Mouse (Mus musculus): ENCODE measurements around the gene Susd2.

Susd2 gene

GRCm38 (mm10) chr10:75657165-75657564 is 13.4 kb upstream of the Susd2 start:
- DNase-seq (ENCODE audit: low read depth in 1 of 2, low spot score in 2 of 2) = no peak

- DNase-seq (ENCODE audit: low read depth in 1 of 2, low spot score in 2 of 2) = no peak
Observed at GRCm38 (mm10) chr10:75654053-75654452, 10.2 kb upstream of the Susd2 start.

GRCm38 (mm10) chr10:75651381-75652068 is 7.7 kb upstream of the Susd2 start:
- DNase-seq (ENCODE audit: low read depth in 1 of 2, low spot score in 2 of 2) = no peak

- no peak for DNase-seq (ENCODE audit: low read depth in 1 of 2, low spot score in 2 of 2)
Observed at GRCm38 (mm10) chr10:75650306-75650902, 6.6 kb upstream of the Susd2 start.

- DNase-seq (ENCODE audit: low read depth in 1 of 2, low spot score in 2 of 2) = no peak
Observed at GRCm38 (mm10) chr10:75649406-75649995, 5.7 kb upstream of the Susd2 start.

- DNase-seq (ENCODE audit: low read depth in 1 of 2, low spot score in 2 of 2) = no peak
Observed at GRCm38 (mm10) chr10:75649001-75649400, 5.2 kb upstream of the Susd2 start.

GRCm38 (mm10) chr10:75648091-75648490 is 4.3 kb upstream of the Susd2 start:
- no peak for DNase-seq (ENCODE audit: low read depth in 1 of 2, low spot score in 2 of 2)

- no peak for DNase-seq (ENCODE audit: low read depth in 1 of 2, low spot score in 2 of 2)
Observed at GRCm38 (mm10) chr10:75647362-75647761, 3.6 kb upstream of the Susd2 start.

GRCm38 (mm10) chr10:75646406-75646805 is 2.6 kb upstream of the Susd2 start:
- DNase-seq (ENCODE audit: low read depth in 1 of 2, low spot score in 2 of 2) = no peak

- DNase-seq (ENCODE audit: low read depth in 1 of 2, low spot score in 2 of 2) = no peak
Observed at GRCm38 (mm10) chr10:75645616-75646015, 1.8 kb upstream of the Susd2 start.

- DNase-seq (ENCODE audit: low read depth in 1 of 2, low spot score in 2 of 2) = no peak
Observed at GRCm38 (mm10) chr10:75642891-75643290, 917 bp downstream of the Susd2 start.

- DNase-seq (ENCODE audit: low read depth in 1 of 2, low spot score in 2 of 2) = no peak
Observed at GRCm38 (mm10) chr10:75642436-75642835, 1.4 kb downstream of the Susd2 start.

GRCm38 (mm10) chr10:75641721-75642222 is 2.0 kb downstream of the Susd2 start:
- no peak for DNase-seq (ENCODE audit: low read depth in 1 of 2, low spot score in 2 of 2)

GRCm38 (mm10) chr10:75637711-75638110 is 6.1 kb downstream of the Susd2 start:
- no peak for DNase-seq (ENCODE audit: low read depth in 1 of 2, low spot score in 2 of 2)

GRCm38 (mm10) chr10:75636084-75636786 is 7.6 kb downstream of the Susd2 start:
- DNase-seq (ENCODE audit: low read depth in 1 of 2, low spot score in 2 of 2) = no peak

- peak; percentile 34 to 69 for DNase-seq (ENCODE audit: low read depth in 1 of 2, low spot score in 2 of 2)
Observed at GRCm38 (mm10) chr10:75635693-75636055, 8.1 kb downstream of the Susd2 start.

GRCm38 (mm10) chr10:75635019-75635692 is 8.7 kb downstream of the Susd2 start:
- DNase-seq (ENCODE audit: low read depth in 1 of 2, low spot score in 2 of 2) = no peak

- DNase-seq (ENCODE audit: low read depth in 1 of 2, low spot score in 2 of 2) = no peak
Observed at GRCm38 (mm10) chr10:75634610-75635009, 9.2 kb downstream of the Susd2 start.

GRCm38 (mm10) chr10:75633576-75634139 is 10.2 kb downstream of the Susd2 start:
- no peak for DNase-seq (ENCODE audit: low read depth in 1 of 2, low spot score in 2 of 2)

GRCm38 (mm10) chr10:75633048-75633447 is 10.8 kb downstream of the Susd2 start:
- no peak for DNase-seq (ENCODE audit: low read depth in 1 of 2, low spot score in 2 of 2)

GRCm38 (mm10) chr10:75632633-75633032 is 11.2 kb downstream of the Susd2 start:
- DNase-seq (ENCODE audit: low read depth in 1 of 2, low spot score in 2 of 2) = no peak

Measured in monocyte, adult 2 months (primary cell).